Mouse (Mus musculus): ENCODE results near the gene Fkbp1a.

GRCm38 (mm10) chr2:151544673-151545072 lies 2.4 kb downstream of the Fkbp1a start:
- TF ChIP-seq CTCF (IDR thresholded peaks at IDR 0.05) (no peak), EP300 (IDR thresholded peaks at IDR 0.05) (no peak)

All from lung, postnatal 0 days (tissue).